Mouse (Mus musculus) MEL (cell line): ENCODE measurements around the gene Rnf130. TPM values are rescaled to one million over a fixed set of nuclear protein-coding genes. Genes with fewer than 3 reads are reported as not detected.

ENCODE experiments used
- DNase-seq: peaks from one replicate; pipeline ENCODE4 v3.0.0; 2011; ENCODE audit warnings: low read depth, low spot score
- H3K27ac ChIP-seq: 2 replicates; pipeline ENCODE4 v1.5.1; 2012; ENCODE audit warnings: low read depth, mild to moderate bottlenecking, control low read depth, low read length, moderate library complexity; ENCODE audit not compliant: control insufficient read depth
- H3K27me3 ChIP-seq, 2 experiments: fragments of 150-350 bp in 1 of 2; sonication (generic) in 1 of 2; 2 replicates each; pipeline ENCODE4 v1.6.1; 2012; ENCODE audit warnings: low read length in 2 of 2, mild to moderate bottlenecking in 2 of 2, improper control_type of control experiment in 1 of 2, moderate library complexity in 1 of 2; ENCODE audit not compliant: insufficient read depth in 2 of 2, control insufficient read depth in 1 of 2
- H3K36me3 ChIP-seq, 2 experiments: 2 replicates each; pipeline ENCODE4 v1.6.1; 2012 to 2014; ENCODE audit warnings: low read length in 2 of 2, improper control_type of control experiment in 1 of 2, inconsistent platforms in 1 of 2, mild to moderate bottlenecking in 1 of 2; ENCODE audit not compliant: insufficient read depth in 2 of 2, control insufficient read depth in 1 of 2
- H3K4me1 ChIP-seq, 2 experiments: fragments of 150-350 bp in 1 of 2; sonication (generic) in 1 of 2; 2 replicates each; pipeline ENCODE4 v1.6.1; 2012; ENCODE audit warnings: low read length in 2 of 2, improper control_type of control experiment in 1 of 2, mild to moderate bottlenecking in 1 of 2; ENCODE audit not compliant: insufficient read depth in 2 of 2, control insufficient read depth in 1 of 2
- H3K4me3 ChIP-seq, 2 experiments: fragments of 150-350 bp in 1 of 2; sonication (generic) in 1 of 2; 2 replicates each; pipeline ENCODE4 v1.5.1; 2012; ENCODE audit warnings: low read depth in 2 of 2, low read length in 2 of 2, mild to moderate bottlenecking in 2 of 2, moderate library complexity in 2 of 2, control low read depth in 1 of 2, improper control_type of control experiment in 1 of 2; ENCODE audit not compliant: control insufficient read depth in 1 of 2, insufficient read depth in 1 of 2
- H3K79me2 ChIP-seq: 2 replicates; pipeline ENCODE4 v1.6.1; 2012; ENCODE audit warnings: mild to moderate bottlenecking, low read length, moderate library complexity; ENCODE audit not compliant: control insufficient read depth, poor library complexity, insufficient read depth
- H3K9ac ChIP-seq: 2 replicates; pipeline ENCODE4 v1.6.1; 2012; ENCODE audit warnings: low read depth, mild to moderate bottlenecking, control low read depth, low read length, moderate library complexity; ENCODE audit not compliant: control insufficient read depth, poor library complexity, severe bottlenecking
- H3K9me3 ChIP-seq: fragments of 150-350 bp; sonication (generic); replicated peaks from 2 replicates; pipeline ENCODE4 v1.6.1; 2012; ENCODE audit warnings: mild to moderate bottlenecking, low read length, improper control_type of control experiment, moderate library complexity; ENCODE audit not compliant: insufficient read depth
- BHLHE40 ChIP-seq: IDR thresholded peaks from 2 replicates; pipeline ENCODE4 v1.6.1; 2012; ENCODE audit warnings: low read depth, mild to moderate bottlenecking, inconsistent platforms, low read length, improper control_type of control experiment, borderline replicate concordance
- CTCF ChIP-seq, 3 experiments: IDR thresholded peaks in 2 of 3; conservative IDR thresholded peaks in 1 of 3; 2 replicates each; pipeline ENCODE4 v1.5.1; 2011 to 2012; ENCODE audit warnings: low read length in 3 of 3, low read depth in 2 of 3, mild to moderate bottlenecking in 2 of 3, improper control_type of control experiment in 1 of 3, inconsistent platforms in 1 of 3, mixed read lengths in 1 of 3, moderate library complexity in 1 of 3; ENCODE audit not compliant: control insufficient read depth in 1 of 3, insufficient read depth in 1 of 3, poor library complexity in 1 of 3, severe bottlenecking in 1 of 3
- ETS1 ChIP-seq: IDR thresholded peaks from 2 replicates; pipeline ENCODE4 v1.6.1; 2012; ENCODE audit warnings: low read depth, mild to moderate bottlenecking, inconsistent platforms, low read length, improper control_type of control experiment, moderate library complexity
- HCFC1 ChIP-seq: IDR thresholded peaks from 2 replicates; pipeline ENCODE4 v1.6.1; 2012; ENCODE audit warnings: low read depth, mild to moderate bottlenecking, inconsistent platforms, low read length, improper control_type of control experiment, moderate library complexity
- KAT2A ChIP-seq: conservative IDR thresholded peaks from 2 replicates; pipeline ENCODE4 v1.6.1; 2012; ENCODE audit warnings: low read depth, low read length, improper control_type of control experiment, inconsistent platforms
- MAX ChIP-seq: IDR thresholded peaks from 2 replicates; pipeline ENCODE4 v1.6.1; 2011; ENCODE audit warnings: low read length, improper control_type of control experiment
- MEF2A ChIP-seq: IDR thresholded peaks from 2 replicates; pipeline ENCODE4 v1.6.1; 2014; ENCODE audit warnings: low read depth, mild to moderate bottlenecking, inconsistent platforms, low read length, improper control_type of control experiment; ENCODE audit not compliant: poor library complexity, insufficient replicate concordance, severe bottlenecking; ENCODE audit errors: extremely low read depth
- MXI1 ChIP-seq: IDR thresholded peaks from 2 replicates; pipeline ENCODE4 v1.6.1; 2011; ENCODE audit warnings: mild to moderate bottlenecking, low read depth, low read length, improper control_type of control experiment
- MYB ChIP-seq: IDR thresholded peaks from 2 replicates; pipeline ENCODE4 v1.6.1; 2011; ENCODE audit warnings: mild to moderate bottlenecking, low read depth, low read length, improper control_type of control experiment
- NELFE ChIP-seq: IDR thresholded peaks from 2 replicates; pipeline ENCODE4 v1.6.1; 2011; ENCODE audit warnings: low read depth, low read length, improper control_type of control experiment
- POLR2A ChIP-seq, 2 experiments: IDR thresholded peaks; 2 replicates each; pipeline ENCODE4 v1.6.1; 2011 to 2012; ENCODE audit warnings: low read length in 2 of 2, mild to moderate bottlenecking in 2 of 2, control low read depth in 1 of 2, improper control_type of control experiment in 1 of 2, low read depth in 1 of 2, moderate library complexity in 1 of 2; ENCODE audit not compliant: control insufficient read depth in 1 of 2, insufficient read depth in 1 of 2, poor library complexity in 1 of 2
- POLR2AphosphoS2 ChIP-seq: IDR thresholded peaks from 2 replicates; pipeline ENCODE4 v1.6.1; 2011; ENCODE audit warnings: low read length, improper control_type of control experiment
- POLR2AphosphoS5 ChIP-seq: IDR thresholded peaks from 2 replicates; pipeline ENCODE4 v1.6.1; 2012; ENCODE audit warnings: low read depth, borderline replicate concordance, mild to moderate bottlenecking, inconsistent platforms, low read length, moderate library complexity, mixed read lengths
- SIN3A ChIP-seq: IDR thresholded peaks from 2 replicates; pipeline ENCODE4 v1.6.1; 2012; ENCODE audit warnings: low read length, improper control_type of control experiment, inconsistent platforms
- SMC3 ChIP-seq: IDR thresholded peaks from 2 replicates; pipeline ENCODE4 v1.6.1; 2011; ENCODE audit warnings: low read depth, low read length, improper control_type of control experiment
- TBP ChIP-seq: IDR thresholded peaks from 2 replicates; pipeline ENCODE4 v1.8.0; 2011; ENCODE audit warnings: low read depth, low read length, improper control_type of control experiment
- TCF12 ChIP-seq: IDR thresholded peaks from 2 replicates; pipeline ENCODE4 v1.6.1; 2014; ENCODE audit warnings: low read depth, mild to moderate bottlenecking, inconsistent platforms, low read length, improper control_type of control experiment, moderate library complexity
- UBTF ChIP-seq: IDR thresholded peaks from 2 replicates; pipeline ENCODE4 v1.6.1; 2012; ENCODE audit warnings: low read depth, mild to moderate bottlenecking, inconsistent platforms, low read length, improper control_type of control experiment, moderate library complexity, borderline replicate concordance; ENCODE audit not compliant: insufficient read depth
- USF2 ChIP-seq, 2 experiments: IDR thresholded peaks; 2 replicates each; pipeline ENCODE4 v1.6.1; 2011 to 2012; ENCODE audit warnings: improper control_type of control experiment in 2 of 2, low read length in 2 of 2, borderline replicate concordance in 1 of 2, inconsistent platforms in 1 of 2, low read depth in 1 of 2, mild to moderate bottlenecking in 1 of 2; ENCODE audit not compliant: insufficient read depth in 1 of 2
- ZC3H11A ChIP-seq: IDR thresholded peaks from 2 replicates; pipeline ENCODE4 v1.6.1; 2012; ENCODE audit warnings: low read depth, mild to moderate bottlenecking, inconsistent platforms, low read length, improper control_type of control experiment
- ZMIZ1 ChIP-seq: IDR thresholded peaks from 2 replicates; pipeline ENCODE4 v1.6.1; 2012; ENCODE audit warnings: low read depth, mild to moderate bottlenecking, inconsistent platforms, low read length, improper control_type of control experiment, moderate library complexity
- ZNF384 ChIP-seq: IDR thresholded peaks from 2 replicates; pipeline ENCODE4 v1.6.1; 2012; ENCODE audit warnings: low read depth, mild to moderate bottlenecking, inconsistent platforms, low read length, improper control_type of control experiment
- polyA plus RNA-seq, 2 experiments: library from polyadenylated mRNA; stranded (reverse) in 1 of 2; unstranded in 1 of 2; fragments of >175 nt in 1 of 2; fragments of >200 nt in 1 of 2; gene quantifications; 2 replicates each; pipeline versions ENCODE4 v1.2.1 to v1.2.4; 2012; ENCODE audit warnings: low replicate concordance in 2 of 2, low read depth in 1 of 2; ENCODE audit not compliant: insufficient read length in 2 of 2, insufficient read depth in 1 of 2, missing spikeins in 1 of 2
- total RNA-seq: library from RNA; depleted of rRNA; stranded (reverse); fragments of 300-350 nt; gene quantifications from 2 replicates; pipeline ENCODE4 v1.2.3, GENCODE M21; 2012

Gene Rnf130
- total and polyA plus RNA-seq, 3 experiments, result 59.5 to 507 (median 78.2) TPM

GRCm38 (mm10) chr11:49982881-49983280 is 42.3 kb upstream of the Rnf130 start:
- H3K4me1 ChIP-seq, result peaks cover 30 to 43% of the 10 kb centered on the region in 2 experiments
- no peaks in the 10 kb centered on the region for H3K27me3 ChIP-seq
- H3K36me3 ChIP-seq, result peaks cover 0 to 50% of the 10 kb centered on the region in 2 experiments; a peak in 2 of 4 replicates
- H3K4me3 ChIP-seq, result no peak overlapping the region
- no peaks in the 10 kb centered on the region for H3K79me2 ChIP-seq
- H3K9me3 ChIP-seq, result no peaks in the 10 kb centered on the region
- H3K27ac ChIP-seq, result peak overlapping the region; percentile 97
- TF ChIP-seq ZMIZ1, result no peak
- no peak for TF ChIP-seq POLR2A (IDR thresholded peaks at IDR 0.05; ENCODE audit: control insufficient read depth in 1 of 2, insufficient read depth in 1 of 2, low read depth in 1 of 2, low read length in 2 of 2, poor library complexity in 1 of 2)
- no peak for TF ChIP-seq SMC3
- TF ChIP-seq ZNF384, result no peak
- no peak for TF ChIP-seq POLR2AphosphoS5
- TF ChIP-seq ZC3H11A, result no peak
- no peak for TF ChIP-seq KAT2A
- TF ChIP-seq, all 39 proteins: peak for 0
- H3K9ac ChIP-seq, result no peak overlapping the region
- DNase-seq, result peak; percentile 55

GRCm38 (mm10) chr11:49983875-49984552 is 41.1 kb upstream of the Rnf130 start:
- 0 out of 2 replicates have a peak overlapping the region, but pooled peaks have one; percentile 11 for H3K27ac ChIP-seq
- H3K4me1 ChIP-seq, result peaks cover 30 to 43% of the 10 kb centered on the region in 2 experiments
- no peak overlapping the region for H3K4me3 ChIP-seq

GRCm38 (mm10) chr11:49985009-49985408 is 40.1 kb upstream of the Rnf130 start:
- H3K4me1 ChIP-seq, result peaks cover 30 to 43% of the 10 kb centered on the region in 2 experiments
- peak; percentile 70 for DNase-seq
- peak overlapping the region; percentile 18 for H3K27ac ChIP-seq
- H3K79me2 ChIP-seq, result no peaks in the 10 kb centered on the region
- no peak overlapping the region for H3K9ac ChIP-seq
- peaks cover 0 to 50% of the 10 kb centered on the region in 2 experiments; a peak in 2 of 4 replicates for H3K36me3 ChIP-seq
- no peaks in the 10 kb centered on the region for H3K9me3 ChIP-seq
- H3K4me3 ChIP-seq, result no peak overlapping the region
- H3K27me3 ChIP-seq, result no peaks in the 10 kb centered on the region
- TF ChIP-seq ETS1 (no peak), POLR2AphosphoS2 (no peak), CTCF (IDR thresholded peaks at IDR 0.05 in 2 of 3, conservative IDR thresholded peaks at IDR 0.05 in 1 of 3; ENCODE audit: control insufficient read depth in 1 of 3, insufficient read depth in 1 of 3, low read depth in 2 of 3, low read length in 3 of 3, poor library complexity in 1 of 3, severe bottlenecking in 1 of 3) (no peak), POLR2A (IDR thresholded peaks at IDR 0.05; ENCODE audit: control insufficient read depth in 1 of 2, insufficient read depth in 1 of 2, low read depth in 1 of 2, low read length in 2 of 2, poor library complexity in 1 of 2) (no peak), POLR2AphosphoS5 (no peak), TBP (no peak), SMC3 (no peak), BHLHE40 (no peak), USF2 (IDR thresholded peaks at IDR 0.05; ENCODE audit: borderline replicate concordance in 1 of 2, insufficient read depth in 1 of 2, low read depth in 1 of 2, low read length in 2 of 2) (no peak), ZC3H11A (no peak), MEF2A (no peak), MAX (no peak), ZMIZ1 (no peak), MYB (no peak), ZNF384 (no peak), MXI1 (no peak), HCFC1 (no peak), NELFE (no peak), TCF12 (peak; percentile 65; the same call in 1 of the 2 replicates), UBTF (no peak)

More at GRCm38 (mm10) chr11:49983875-49984552, 41.1 kb upstream of the Rnf130 start:
- peaks cover 0 to 50% of the 10 kb centered on the region in 2 experiments; a peak in 2 of 4 replicates for H3K36me3 ChIP-seq
- no peaks in the 10 kb centered on the region for H3K9me3 ChIP-seq
- TF ChIP-seq ZNF384 (peak; percentile 88), SIN3A (peak; percentile 39; the same call in 1 of the 2 replicates), UBTF (no peak), ETS1 (peak; percentile 68)
- no peaks in the 10 kb centered on the region for H3K79me2 ChIP-seq
- no peak overlapping the region for H3K9ac ChIP-seq
- no peak for DNase-seq
- no peaks in the 10 kb centered on the region for H3K27me3 ChIP-seq
